Mouse (Mus musculus): ENCODE results near the gene Gpx4.

- TF ChIP-seq POLR2A (IDR thresholded peaks at IDR 0.05; ENCODE audit: extremely low read depth, insufficient read depth, low read length) (no peak), CTCF (IDR thresholded peaks at IDR 0.05; ENCODE audit: extremely low read depth, insufficient read depth, low read length) (no peak)
These were observed 18.5 kb upstream of the Gpx4 start for GRCm38 (mm10) chr10:80028521-80028846.

All from cortical plate, adult 2 months (tissue).